Mouse (Mus musculus) liver, adult (tissue): Measurements from ENCODE around the gene Rab1a.

Experiments
- GATA4 ChIP-seq: IDR thresholded peaks from 2 replicates; pipeline ENCODE4 v1.6.1; 2014; ENCODE audit warnings: mild to moderate bottlenecking, low read length; ENCODE audit not compliant: insufficient replicate concordance

Gene Rab1a

GRCm38 (mm10) chr11:20206626-20207223 is 5.5 kb downstream of the Rab1a start:
- TF ChIP-seq GATA4 = no peak

- TF ChIP-seq GATA4 = no peak
Measured at GRCm38 (mm10) chr11:20207589-20207988, 6.4 kb downstream of the Rab1a start.

GRCm38 (mm10) chr11:20211838-20212237 is 10.6 kb downstream of the Rab1a start:
- TF ChIP-seq GATA4 = no peak

GRCm38 (mm10) chr11:20214779-20215178 is 13.5 kb downstream of the Rab1a start:
- TF ChIP-seq GATA4 = no peak

- no peak for TF ChIP-seq GATA4
Measured at GRCm38 (mm10) chr11:20216415-20216814, 15.2 kb downstream of the Rab1a start.

GRCm38 (mm10) chr11:20217227-20217626 is 16.0 kb downstream of the Rab1a start:
- no peak for TF ChIP-seq GATA4

- TF ChIP-seq GATA4 = no peak
Measured at GRCm38 (mm10) chr11:20224196-20224595, 23.0 kb downstream of the Rab1a start.

GRCm38 (mm10) chr11:20225938-20226337 is 24.7 kb downstream of the Rab1a start:
- TF ChIP-seq GATA4 = no peak

- TF ChIP-seq GATA4 = no peak
Measured at GRCm38 (mm10) chr11:20228666-20229065, 27.4 kb downstream of the Rab1a start.

GRCm38 (mm10) chr11:20229311-20229710 is 28.1 kb downstream of the Rab1a start:
- no peak for TF ChIP-seq GATA4

- TF ChIP-seq GATA4 = no peak
Measured at GRCm38 (mm10) chr11:20230286-20230685, 29.1 kb downstream of the Rab1a start.

- peak; percentile 97 for TF ChIP-seq GATA4
Measured at GRCm38 (mm10) chr11:20231128-20231878, 30.1 kb downstream of the Rab1a start.

- no peak for TF ChIP-seq GATA4
Measured at GRCm38 (mm10) chr11:20232016-20232755, 31.0 kb downstream of the Rab1a start.

- TF ChIP-seq GATA4 = no peak
Measured at GRCm38 (mm10) chr11:20234233-20234632, 33.0 kb downstream of the Rab1a start.

GRCm38 (mm10) chr11:20237018-20237417 is 35.8 kb downstream of the Rab1a start:
- TF ChIP-seq GATA4 = no peak

GRCm38 (mm10) chr11:20237976-20238375 is 36.7 kb downstream of the Rab1a start:
- TF ChIP-seq GATA4 = no peak
